Mouse (Mus musculus) stomach, postnatal 0 days (tissue): ENCODE data around the gene Aipl1. TPM values are rescaled to one million over a fixed set of nuclear protein-coding genes. Genes with fewer than 3 reads are reported as not detected.

Source experiments
- ATAC-seq: fragments of 200-750 bp; cut with Nextera tagmentation; 2 replicates; pipeline ENCODE4 v1.8.0; 2017; ENCODE audit not compliant: low FRiP score, low TSS enrichment
- DNase-seq: peaks from one replicate; pipeline ENCODE4 v3.0.0-alpha.2; 2016; ENCODE audit warnings: low spot score
- H3K27ac ChIP-seq: fragments of 300-500 bp; sonication (generic); replicated peaks from 2 replicates; pipeline ENCODE4 v1.5.1; 2014; ENCODE audit warnings: mild to moderate bottlenecking, control low read depth
- H3K27me3 ChIP-seq: fragments of 300-500 bp; sonication (generic); 2 replicates; pipeline ENCODE4 v1.6.1; 2014; ENCODE audit warnings: low read length; ENCODE audit not compliant: control insufficient read depth, insufficient read depth
- H3K36me3 ChIP-seq: fragments of 300-500 bp; sonication (generic); 2 replicates; pipeline ENCODE4 v1.6.1; 2014; ENCODE audit warnings: low read length, mixed read lengths; ENCODE audit not compliant: control insufficient read depth, insufficient read depth
- H3K4me1 ChIP-seq: fragments of 300-500 bp; sonication (generic); replicated peaks from 2 replicates; pipeline ENCODE4 v1.6.1; 2014; ENCODE audit warnings: antibody characterized with exemption; ENCODE audit not compliant: control insufficient read depth, insufficient read depth
- H3K4me2 ChIP-seq: fragments of 300-500 bp; sonication (generic); replicated peaks from 2 replicates; pipeline ENCODE4 v1.6.1; 2014; ENCODE audit warnings: low read depth, mild to moderate bottlenecking, control low read depth, moderate library complexity
- H3K4me3 ChIP-seq: fragments of 300-500 bp; sonication (generic); 2 replicates; pipeline ENCODE4 v1.5.1; 2014; ENCODE audit warnings: low read depth, low read length, control low read depth
- H3K9ac ChIP-seq: fragments of 300-500 bp; sonication (generic); 2 replicates; pipeline ENCODE4 v1.6.1; 2014; ENCODE audit warnings: mild to moderate bottlenecking, low read length, control low read depth, mixed read lengths
- H3K9me3 ChIP-seq: fragments of 300-500 bp; sonication (generic); 2 replicates; pipeline ENCODE4 v1.6.1; 2016; ENCODE audit warnings: low read length; ENCODE audit not compliant: control insufficient read depth
- CTCF ChIP-seq: IDR thresholded peaks from 2 replicates; pipeline ENCODE4 v1.5.1; 2016; ENCODE audit warnings: antibody characterized with exemption, low read depth, mild to moderate bottlenecking, moderate library complexity
- EP300 ChIP-seq: optimal IDR thresholded peaks from 2 replicates; pipeline ENCODE3; 2016; ENCODE audit warnings: antibody characterized with exemption
- WGBS: fragments of 180-500 bp; shearing (Covaris S2); extraction: QIAGEN DNeasy Blood & Tissue Kit; methylation state at CpG from one replicate; pipeline ENCODE4 v1.1.7; 2014; 5-methylcytosine and 5-hydroxymethylcytosine counted together
- polyA plus RNA-seq: library from polyadenylated mRNA; unstranded; fragments of >200 nt; fragmentation: Nextera tagmentation; extraction: Ambion mirVana; gene quantifications from 2 replicates; pipeline ENCODE4 v1.2.1, GENCODE M21; 2015

Aipl1 gene
- 0.16 and 0.27 TPM in 2 replicates for polyA plus RNA-seq

GRCm38 (mm10) chr11:72037409-72037808 is at the start of gene Aipl1:
Aipl1 (minus strand) TSS chr11:72037509.
- no peak within 1 kb of the TSS for H3K4me2 ChIP-seq
- no peak within 1 kb of the TSS for H3K9ac ChIP-seq
- H3K36me3 ChIP-seq = no peaks in the 10 kb centered on the region
- ATAC-seq (no peak), DNase-seq (no peak)
- 0 out of 2 replicates have a peak, but pooled peaks cover 3% of the 10 kb centered on the region for H3K4me1 ChIP-seq
- no peak within 1 kb of the TSS for H3K27ac ChIP-seq
- 62% methylated on average over 4 of the region's 4 CpGs for WGBS
- no peaks in the 10 kb centered on the region for H3K9me3 ChIP-seq
- no peak within 1 kb of the TSS for H3K4me3 ChIP-seq
- no peaks in the 10 kb centered on the region for H3K27me3 ChIP-seq
- TF ChIP-seq EP300 = no peak
- no peak for TF ChIP-seq CTCF

- Histone ChIP-seq H3K4me3 (no peak overlapping the region), H3K9ac (no peak overlapping the region), H3K4me2 (no peak overlapping the region), H3K27ac (no peak overlapping the region), H3K4me1 (no peaks in the 10 kb centered on the region), H3K9me3 (no peaks in the 10 kb centered on the region), H3K27me3 (no peaks in the 10 kb centered on the region), H3K36me3 (no peaks in the 10 kb centered on the region)
- no peak for TF ChIP-seq CTCF
- TF ChIP-seq EP300 = no peak
- WGBS = 47% methylated on average over 11 of the region's 11 CpGs
- DNase-seq (no peak), ATAC-seq (no peak)
Observed at GRCm38 (mm10) chr11:72086251-72087046, 49.1 kb upstream of the Aipl1 start.

GRCm38 (mm10) chr11:72084337-72084736 is 47.0 kb upstream of the Aipl1 start:
- Histone ChIP-seq H3K9ac (no peak overlapping the region), H3K27ac (no peak overlapping the region), H3K4me3 (no peak overlapping the region), H3K4me2 (no peak overlapping the region), H3K9me3 (no peaks in the 10 kb centered on the region), H3K4me1 (no peaks in the 10 kb centered on the region), H3K27me3 (no peaks in the 10 kb centered on the region), H3K36me3 (no peaks in the 10 kb centered on the region)
- TF ChIP-seq CTCF = no peak
- WGBS = 95% methylated on average over 15 of the region's 15 CpGs
- no peak for ATAC-seq
- no peak for DNase-seq

GRCm38 (mm10) chr11:72082601-72083000 is 45.3 kb upstream of the Aipl1 start:
- H3K27me3 ChIP-seq = no peaks in the 10 kb centered on the region

GRCm38 (mm10) chr11:72080461-72080860 is 43.2 kb upstream of the Aipl1 start:
- Histone ChIP-seq H3K36me3 (no peaks in the 10 kb centered on the region), H3K4me3 (no peak overlapping the region), H3K4me1 (no peaks in the 10 kb centered on the region), H3K9me3 (no peaks in the 10 kb centered on the region), H3K4me2 (no peak overlapping the region), H3K9ac (no peak overlapping the region), H3K27me3 (no peaks in the 10 kb centered on the region), H3K27ac (no peak overlapping the region)
- WGBS = 85% methylated on average over 6 of the region's 6 CpGs
- no peak for ATAC-seq
- TF ChIP-seq EP300 (no peak), CTCF (no peak)
- no peak for DNase-seq

More at GRCm38 (mm10) chr11:72082601-72083000, 45.3 kb upstream of the Aipl1 start:
- no peak for TF ChIP-seq CTCF
- H3K4me2 ChIP-seq = no peak overlapping the region
- H3K4me3 ChIP-seq = no peak overlapping the region
- H3K4me1 ChIP-seq = no peaks in the 10 kb centered on the region
- no peaks in the 10 kb centered on the region for H3K9me3 ChIP-seq
- no peaks in the 10 kb centered on the region for H3K36me3 ChIP-seq
- no peak for ATAC-seq
- DNase-seq = no peak
- WGBS = 78% methylated on average over 4 of the region's 4 CpGs
- H3K9ac ChIP-seq = no peak overlapping the region
- H3K27ac ChIP-seq = no peak overlapping the region

- 41% methylated on average over 4 of the region's 4 CpGs for WGBS
- no peak overlapping the region for H3K4me2 ChIP-seq
- no peak overlapping the region for H3K9ac ChIP-seq
- H3K27ac ChIP-seq = no peak overlapping the region
- H3K27me3 ChIP-seq = no peaks in the 10 kb centered on the region
- no peak for TF ChIP-seq CTCF
- TF ChIP-seq EP300 = no peak
- DNase-seq (no peak), ATAC-seq (no peak)
- no peak overlapping the region for H3K4me3 ChIP-seq
- H3K9me3 ChIP-seq = no peaks in the 10 kb centered on the region
- no peaks in the 10 kb centered on the region for H3K4me1 ChIP-seq
- no peaks in the 10 kb centered on the region for H3K36me3 ChIP-seq
Observed at GRCm38 (mm10) chr11:72078647-72079046, 41.3 kb upstream of the Aipl1 start.
